Mouse (Mus musculus) heart, embryonic 15.5 days (tissue): ENCODE results near the gene Tenm4. TPM values are rescaled to one million over a fixed set of nuclear protein-coding genes. Genes with fewer than 3 reads are reported as not detected.

Source experiments
- ATAC-seq: fragments of 200-750 bp; cut with Nextera tagmentation; replicated peaks from 2 replicates; pipeline ENCODE4 v1.8.0; 2017; ENCODE audit warnings: low read depth, moderate TSS enrichment; ENCODE audit not compliant: insufficient number of reproducible peaks, insufficient read depth, low FRiP score
- H3K27ac ChIP-seq: fragments of 300-500 bp; sonication (generic); 2 replicates; pipeline ENCODE4 v1.5.1; 2015; ENCODE audit warnings: mild to moderate bottlenecking, inconsistent platforms
- H3K27me3 ChIP-seq: fragments of 300-500 bp; sonication (generic); 2 replicates; pipeline ENCODE4 v1.6.1; 2015; ENCODE audit warnings: inconsistent platforms
- H3K36me3 ChIP-seq: fragments of 300-500 bp; sonication (generic); 2 replicates; pipeline ENCODE4 v1.6.1; 2015; ENCODE audit warnings: mild to moderate bottlenecking, inconsistent platforms
- H3K4me1 ChIP-seq: fragments of 300-500 bp; sonication (generic); replicated peaks from 2 replicates; pipeline ENCODE4 v1.6.1; 2015; ENCODE audit warnings: inconsistent platforms
- H3K4me2 ChIP-seq: fragments of 300-500 bp; sonication (generic); 2 replicates; pipeline ENCODE4 v1.6.1; 2015; ENCODE audit warnings: inconsistent platforms, mild to moderate bottlenecking, moderate library complexity
- H3K4me3 ChIP-seq: fragments of 300-500 bp; sonication (generic); 2 replicates; pipeline ENCODE4 v1.5.1; 2015; ENCODE audit warnings: mild to moderate bottlenecking, inconsistent platforms
- H3K9ac ChIP-seq: fragments of 300-500 bp; sonication (generic); 2 replicates; pipeline ENCODE4 v1.6.1; 2015; ENCODE audit warnings: mild to moderate bottlenecking, inconsistent platforms
- H3K9me3 ChIP-seq: fragments of 300-500 bp; sonication (generic); replicated peaks from 2 replicates; pipeline ENCODE4 v1.6.1; 2016; ENCODE audit warnings: inconsistent platforms
- WGBS: fragments of 180-500 bp; shearing (Covaris S2); methylation state at CpG from one replicate; pipeline ENCODE4 v1.1.7; 2015; ENCODE audit warnings: mixed read lengths; 5-methylcytosine and 5-hydroxymethylcytosine counted together
- polyA plus RNA-seq: library from polyadenylated mRNA; unstranded; fragments of >200 nt; fragmentation: Nextera tagmentation; extraction: Ambion mirVana; gene quantifications from 2 replicates; pipeline ENCODE4 v1.2.1, GENCODE M21; 2015

Tenm4 gene
- polyA plus RNA-seq, 1 experiment from 2014 or later = 7.9 TPM

- peaks cover 4% of the 10 kb centered on the region for H3K4me1 ChIP-seq
- no peaks in the 10 kb centered on the region for H3K9me3 ChIP-seq
- WGBS = under 1% methylated on average over 10 of the region's 10 CpGs
- peak; percentile 75 for ATAC-seq
- H3K36me3 ChIP-seq = no peaks in the 10 kb centered on the region
- H3K27ac ChIP-seq = peak overlapping the region; percentile 24; the same call in 1 of the 2 replicates
- 0 out of 2 replicates have a peak overlapping the region, but pooled peaks have one; percentile 8 for H3K9ac ChIP-seq
- H3K4me3 ChIP-seq = peak overlapping the region; percentile 48
- H3K27me3 ChIP-seq = no peaks in the 10 kb centered on the region
- peak overlapping the region; percentile 60 for H3K4me2 ChIP-seq
Measured at GRCm38 (mm10) chr7:96152924-96153359, 18.1 kb upstream of the Tenm4 start.

GRCm38 (mm10) chr7:96154025-96154424, 17.0 kb upstream of the Tenm4 start:
- no peak overlapping the region for H3K9ac ChIP-seq
- H3K36me3 ChIP-seq = no peaks in the 10 kb centered on the region
- no peaks in the 10 kb centered on the region for H3K9me3 ChIP-seq
- H3K4me1 ChIP-seq = no peaks in the 10 kb centered on the region
- 91% methylated on average over 3 of the region's 3 CpGs for WGBS
- no peak overlapping the region for H3K27ac ChIP-seq
- no peaks in the 10 kb centered on the region for H3K27me3 ChIP-seq
- no peak for ATAC-seq
- no peak overlapping the region for H3K4me3 ChIP-seq
- H3K4me2 ChIP-seq = no peak overlapping the region

GRCm38 (mm10) chr7:96156481-96157255, 14.4 kb upstream of the Tenm4 start:
- WGBS = 76% methylated on average over 7 of the region's 7 CpGs
- no peak overlapping the region for H3K27ac ChIP-seq

GRCm38 (mm10) chr7:96164141-96164540, 6.9 kb upstream of the Tenm4 start:
- Histone ChIP-seq H3K9ac (no peak overlapping the region), H3K27me3 (no peaks in the 10 kb centered on the region)

More at GRCm38 (mm10) chr7:96156481-96157255, 14.4 kb upstream of the Tenm4 start:
- Histone ChIP-seq H3K9me3 (no peaks in the 10 kb centered on the region), H3K4me1 (no peaks in the 10 kb centered on the region), H3K4me3 (no peak overlapping the region), H3K27me3 (no peaks in the 10 kb centered on the region), H3K36me3 (no peaks in the 10 kb centered on the region), H3K9ac (no peak overlapping the region), H3K4me2 (no peak overlapping the region)
- no peak for ATAC-seq

GRCm38 (mm10) chr7:96168921-96169320, 2.1 kb upstream of the Tenm4 start:
- ATAC-seq = no peak
- 55% methylated on average over 3 of the region's 3 CpGs for WGBS

More at GRCm38 (mm10) chr7:96164141-96164540, 6.9 kb upstream of the Tenm4 start:
- Histone ChIP-seq H3K4me2 (no peak overlapping the region), H3K27ac (no peak overlapping the region), H3K4me3 (no peak overlapping the region), H3K36me3 (no peaks in the 10 kb centered on the region), H3K4me1 (no peaks in the 10 kb centered on the region), H3K9me3 (no peaks in the 10 kb centered on the region)
- no peak for ATAC-seq

GRCm38 (mm10) chr7:96171596-96172563, 834 bp downstream of the Tenm4 start:
- H3K27ac ChIP-seq = no peak overlapping the region
- no peaks in the 10 kb centered on the region for H3K4me1 ChIP-seq
- 46% methylated on average over 11 of the region's 11 CpGs for WGBS
- H3K4me2 ChIP-seq = peak overlapping the region; percentile 40; the same call in 1 of the 2 replicates
- no peak for ATAC-seq
- H3K4me3 ChIP-seq = no peak overlapping the region
- H3K9ac ChIP-seq = no peak overlapping the region
- no peaks in the 10 kb centered on the region for H3K36me3 ChIP-seq
- H3K27me3 ChIP-seq = peaks cover 9% of the 10 kb centered on the region; the same call in 1 of the 2 replicates
- H3K9me3 ChIP-seq = no peaks in the 10 kb centered on the region

More at GRCm38 (mm10) chr7:96168921-96169320, 2.1 kb upstream of the Tenm4 start:
- peaks cover 9% of the 10 kb centered on the region; the same call in 1 of the 2 replicates for H3K27me3 ChIP-seq
- no peak overlapping the region for H3K9ac ChIP-seq
- H3K9me3 ChIP-seq = no peaks in the 10 kb centered on the region
- no peaks in the 10 kb centered on the region for H3K36me3 ChIP-seq
- H3K4me3 ChIP-seq = no peak overlapping the region
- no peak overlapping the region for H3K4me2 ChIP-seq
- no peak overlapping the region for H3K27ac ChIP-seq
- no peaks in the 10 kb centered on the region for H3K4me1 ChIP-seq

GRCm38 (mm10) chr7:96176781-96177180, 5.7 kb downstream of the Tenm4 start:
- no peak overlapping the region for H3K4me2 ChIP-seq
- no peaks in the 10 kb centered on the region for H3K9me3 ChIP-seq
- no peaks in the 10 kb centered on the region for H3K27me3 ChIP-seq
- H3K36me3 ChIP-seq = no peaks in the 10 kb centered on the region
- no peak for ATAC-seq
- H3K9ac ChIP-seq = no peak overlapping the region
- H3K4me3 ChIP-seq = no peak overlapping the region
- H3K4me1 ChIP-seq = no peaks in the 10 kb centered on the region
- 84% methylated on average over 8 of the region's 8 CpGs for WGBS
- H3K27ac ChIP-seq = no peak overlapping the region

GRCm38 (mm10) chr7:96181751-96182150, 10.7 kb downstream of the Tenm4 start:
- 79% methylated on average over 4 of the region's 4 CpGs for WGBS
- Histone ChIP-seq H3K4me2 (no peak overlapping the region), H3K9me3 (no peaks in the 10 kb centered on the region), H3K27me3 (no peaks in the 10 kb centered on the region), H3K36me3 (no peaks in the 10 kb centered on the region), H3K4me3 (no peak overlapping the region), H3K9ac (no peak overlapping the region), H3K4me1 (no peaks in the 10 kb centered on the region), H3K27ac (no peak overlapping the region)
- ATAC-seq = no peak

- ATAC-seq = no peak
- 88% methylated on average over 1 of the region's 1 CpGs for WGBS
- Histone ChIP-seq H3K9ac (no peak overlapping the region), H3K4me1 (no peaks in the 10 kb centered on the region), H3K4me2 (no peak overlapping the region), H3K9me3 (no peaks in the 10 kb centered on the region), H3K36me3 (no peaks in the 10 kb centered on the region), H3K27me3 (no peaks in the 10 kb centered on the region), H3K4me3 (no peak overlapping the region), H3K27ac (no peak overlapping the region)
Measured at GRCm38 (mm10) chr7:96183195-96183594, 12.1 kb downstream of the Tenm4 start.

GRCm38 (mm10) chr7:96185411-96185810, 14.4 kb downstream of the Tenm4 start:
- 83% methylated on average over 9 of the region's 9 CpGs for WGBS
- no peak overlapping the region for H3K9ac ChIP-seq
- no peaks in the 10 kb centered on the region for H3K4me1 ChIP-seq
- no peaks in the 10 kb centered on the region for H3K36me3 ChIP-seq
- H3K27ac ChIP-seq = no peak overlapping the region
- H3K4me2 ChIP-seq = no peak overlapping the region
- no peak for ATAC-seq
- H3K9me3 ChIP-seq = no peaks in the 10 kb centered on the region
- no peaks in the 10 kb centered on the region for H3K27me3 ChIP-seq
- no peak overlapping the region for H3K4me3 ChIP-seq
